Mouse (Mus musculus) midbrain, embryonic 11.5 days (tissue): ENCODE measurements at regions not wholly inside any gene's neighbourhood (a gene's known extent, or its start where the extent isn't known, plus 50 kb on each side); places are given as distances from the start of the nearest gene placed in this dataset.

Source experiments
- ATAC-seq: fragments of 200-750 bp; cut with Nextera tagmentation; 2 replicates; pipeline ENCODE4 v1.8.0; 2017; ENCODE audit warnings: moderate TSS enrichment, moderate library complexity; ENCODE audit not compliant: low FRiP score
- DNase-seq: peaks from one replicate; pipeline ENCODE4 v3.0.0; 2015; ENCODE audit warnings: low spot score; ENCODE audit errors: missing footprints
- H3K27ac ChIP-seq: fragments of 300-500 bp; sonication (generic); 2 replicates; pipeline ENCODE4 v1.5.1; 2014; ENCODE audit warnings: low read depth, low read length
- H3K27me3 ChIP-seq: fragments of 300-500 bp; sonication (generic); 2 replicates; pipeline ENCODE4 v1.6.1; 2014; ENCODE audit warnings: mild to moderate bottlenecking, low read length, moderate library complexity, mixed read lengths; ENCODE audit not compliant: control insufficient read depth, insufficient read depth
- H3K36me3 ChIP-seq: fragments of 300-500 bp; sonication (generic); 2 replicates; pipeline ENCODE4 v1.6.1; 2014; ENCODE audit warnings: mild to moderate bottlenecking, low read length, moderate library complexity, mixed read lengths; ENCODE audit not compliant: control insufficient read depth, insufficient read depth
- H3K4me1 ChIP-seq: fragments of 300-500 bp; sonication (generic); 2 replicates; pipeline ENCODE4 v1.6.1; 2014; ENCODE audit warnings: low read length; ENCODE audit not compliant: control insufficient read depth, insufficient read depth
- H3K4me2 ChIP-seq: fragments of 300-500 bp; sonication (generic); 2 replicates; pipeline ENCODE4 v1.6.1; 2014; ENCODE audit warnings: mild to moderate bottlenecking, moderate library complexity
- H3K4me3 ChIP-seq: fragments of 300-500 bp; sonication (generic); 2 replicates; pipeline ENCODE4 v1.5.1; 2014; ENCODE audit warnings: low read depth, low read length
- H3K9ac ChIP-seq: fragments of 300-500 bp; sonication (generic); 2 replicates; pipeline ENCODE4 v1.6.1; 2014; ENCODE audit warnings: low read length
- H3K9me3 ChIP-seq: fragments of 300-500 bp; sonication (generic); 2 replicates; pipeline ENCODE4 v1.6.1; 2016; ENCODE audit warnings: low read length; ENCODE audit not compliant: control insufficient read depth
- WGBS: fragments of 180-500 bp; shearing (Covaris S2); extraction: QIAGEN DNeasy Blood & Tissue Kit; methylation state at CpG from one replicate; pipeline ENCODE4 v1.1.7; 2014; 5-methylcytosine and 5-hydroxymethylcytosine counted together

DNA sequence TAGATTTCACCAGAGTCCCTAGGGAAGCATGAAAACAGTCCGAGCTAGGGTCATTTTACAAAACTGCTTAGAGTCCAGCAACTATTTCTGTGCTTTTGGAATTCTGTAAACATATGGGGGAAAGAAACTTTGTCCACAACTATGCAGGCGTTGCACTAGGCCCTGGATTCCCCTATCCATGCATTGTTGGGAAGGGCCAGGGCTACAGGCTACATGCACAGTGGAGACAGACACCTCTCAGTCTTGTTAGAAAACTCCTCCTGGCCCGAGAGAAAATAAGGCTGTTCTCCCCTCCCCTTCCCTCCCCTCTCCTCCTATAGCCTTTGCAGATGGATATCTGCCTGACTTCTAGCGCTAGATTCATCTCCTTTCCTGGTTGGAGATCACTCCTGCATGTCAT is 113.9 kb upstream of the Bmp2 start:
- 51% methylated on average over 4 of the region's 4 CpGs for WGBS

DNA sequence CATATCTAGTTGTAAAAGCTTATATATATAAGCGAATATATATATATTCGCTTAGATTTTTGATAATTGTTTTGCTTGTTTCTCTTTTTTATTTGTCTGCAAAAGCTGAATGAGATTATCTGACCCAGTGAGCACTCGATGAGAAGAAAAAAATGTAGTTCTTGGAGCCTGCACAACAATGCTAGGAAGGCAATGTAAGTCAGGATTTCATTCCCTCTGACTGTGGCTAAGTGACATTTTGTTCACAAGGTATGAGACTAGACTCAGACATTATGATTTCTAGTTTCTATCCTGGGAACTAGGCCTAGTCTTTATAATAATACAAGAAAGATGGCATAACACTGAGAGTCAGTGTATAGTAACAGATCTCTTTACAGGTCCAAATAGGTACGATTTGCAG is 108.9 kb upstream of the Bmp2 start:
- no peak overlapping the region for H3K4me2 ChIP-seq
- no peak overlapping the region for H3K4me3 ChIP-seq
- 86% methylated on average over 4 of the region's 4 CpGs for WGBS
- H3K27ac ChIP-seq, result no peak overlapping the region
- no peaks in the 10 kb centered on the region for H3K9me3 ChIP-seq
- no peak overlapping the region for H3K9ac ChIP-seq
- H3K27me3 ChIP-seq, result no peaks in the 10 kb centered on the region
- no peaks in the 10 kb centered on the region for H3K4me1 ChIP-seq
- H3K36me3 ChIP-seq, result no peaks in the 10 kb centered on the region
- ATAC-seq, result no peak
- no peak for DNase-seq

More for the DNA sequence above, 113.9 kb upstream of the Bmp2 start:
- ATAC-seq (no peak), DNase-seq (no peak)
- Histone ChIP-seq H3K27ac (no peak overlapping the region), H3K36me3 (no peaks in the 10 kb centered on the region), H3K4me3 (no peak overlapping the region), H3K4me1 (no peaks in the 10 kb centered on the region), H3K9me3 (no peaks in the 10 kb centered on the region), H3K27me3 (no peaks in the 10 kb centered on the region), H3K9ac (no peak overlapping the region), H3K4me2 (no peak overlapping the region)

DNA sequence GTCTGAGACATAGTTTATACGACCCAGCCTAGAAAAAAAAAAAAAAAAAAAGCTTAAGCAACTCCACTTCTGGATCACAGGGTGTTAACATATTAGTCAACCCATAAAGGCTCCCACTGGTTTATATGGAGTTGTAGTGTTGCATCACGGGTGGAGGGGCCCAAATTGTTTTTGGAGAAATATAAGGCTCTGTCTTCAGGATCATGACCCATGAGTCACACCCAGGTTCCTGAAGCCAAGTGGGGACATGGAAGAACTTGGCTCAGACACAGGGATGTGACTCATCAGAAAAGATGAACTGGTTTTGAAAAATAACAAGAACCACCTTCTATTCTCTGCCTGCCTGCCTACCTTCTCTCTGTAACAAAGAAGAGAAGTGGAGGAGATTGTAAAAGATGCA is 108.5 kb upstream of the Bmp2 start:
- Histone ChIP-seq H3K27me3 (no peaks in the 10 kb centered on the region), H3K4me3 (no peak overlapping the region), H3K9me3 (no peaks in the 10 kb centered on the region), H3K9ac (no peak overlapping the region), H3K27ac (no peak overlapping the region), H3K36me3 (no peaks in the 10 kb centered on the region), H3K4me2 (no peak overlapping the region), H3K4me1 (no peaks in the 10 kb centered on the region)
- no peak for DNase-seq
- WGBS, result 80% methylated on average over 2 of the region's 2 CpGs
- no peak for ATAC-seq

GRCm38 (mm10) chr2:133452947-133453346 is 99.0 kb upstream of the Bmp2 start:
- WGBS, result 89% methylated on average over 6 of the region's 6 CpGs
- H3K9me3 ChIP-seq, result no peaks in the 10 kb centered on the region
- no peaks in the 10 kb centered on the region for H3K4me1 ChIP-seq
- H3K27me3 ChIP-seq, result no peaks in the 10 kb centered on the region
- H3K36me3 ChIP-seq, result no peaks in the 10 kb centered on the region
- H3K9ac ChIP-seq, result no peak overlapping the region
- H3K4me2 ChIP-seq, result no peak overlapping the region
- H3K27ac ChIP-seq, result no peak overlapping the region
- H3K4me3 ChIP-seq, result no peak overlapping the region
- DNase-seq (no peak), ATAC-seq (no peak)

DNA sequence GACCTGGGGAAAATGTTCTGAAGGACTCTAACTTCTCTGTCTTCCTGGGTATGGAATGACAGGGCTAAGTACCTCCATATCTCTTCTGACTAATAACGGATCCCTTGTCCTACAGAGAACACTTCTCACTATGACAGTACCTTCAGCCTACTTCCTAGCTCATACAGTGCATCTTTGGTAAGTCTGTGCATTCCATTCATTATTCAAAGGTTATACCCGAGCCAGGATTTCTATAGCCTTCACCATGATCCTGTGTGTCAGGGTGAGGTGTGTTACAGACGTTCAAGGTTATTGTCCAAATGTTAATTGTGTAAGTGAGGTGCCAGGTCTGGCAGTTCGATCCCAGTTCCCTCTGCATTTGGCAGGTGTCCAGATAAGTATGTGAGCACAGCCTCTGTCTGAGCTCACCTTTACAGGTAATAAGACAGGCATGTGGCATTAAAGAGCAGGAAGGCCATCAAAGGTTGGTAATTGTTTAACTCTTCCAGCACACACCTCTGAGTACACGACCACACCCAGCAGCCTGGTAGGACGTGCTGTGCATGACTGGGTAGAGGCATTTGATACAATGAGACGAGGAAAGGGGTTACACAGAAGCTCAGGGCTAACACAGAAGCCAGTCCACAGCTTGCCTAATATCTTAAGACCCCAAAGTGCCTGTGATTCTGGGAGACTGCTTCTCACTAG is 96.3 kb upstream of the Bmp2 start:
- Histone ChIP-seq H3K9me3 (no peaks in the 10 kb centered on the region), H3K4me2 (no peak overlapping the region), H3K4me1 (no peaks in the 10 kb centered on the region), H3K9ac (no peak overlapping the region), H3K4me3 (no peak overlapping the region), H3K36me3 (no peaks in the 10 kb centered on the region), H3K27ac (no peak overlapping the region), H3K27me3 (no peaks in the 10 kb centered on the region)
- 75% methylated on average over 7 of the region's 7 CpGs for WGBS
- no peak for DNase-seq
- ATAC-seq, result no peak

GRCm38 (mm10) chr2:133456785-133457184 is 95.2 kb upstream of the Bmp2 start:
- no peaks in the 10 kb centered on the region for H3K9me3 ChIP-seq
- H3K4me1 ChIP-seq, result no peaks in the 10 kb centered on the region
- no peak for ATAC-seq

DNA sequence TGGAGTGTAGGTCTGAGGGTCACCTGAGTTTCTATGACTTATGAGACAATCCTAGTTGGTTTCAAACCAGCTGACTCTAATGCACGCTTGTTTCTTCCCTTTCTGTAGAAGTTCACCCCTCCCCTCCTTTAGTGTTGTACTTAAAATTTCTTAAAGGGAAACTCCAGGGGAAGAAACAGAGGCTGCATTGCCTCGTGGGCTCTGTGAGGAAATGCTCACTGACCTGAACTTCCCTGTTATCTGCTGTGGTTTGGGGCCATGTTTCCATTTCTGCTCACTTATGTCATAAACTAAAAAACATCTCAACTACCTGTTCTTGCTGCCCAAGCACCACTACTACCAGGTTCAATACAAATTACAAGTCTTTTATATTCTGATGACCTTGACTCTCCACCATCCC is 93.2 kb upstream of the Bmp2 start:
- Histone ChIP-seq H3K27me3 (no peaks in the 10 kb centered on the region), H3K9me3 (no peaks in the 10 kb centered on the region), H3K4me2 (no peak overlapping the region), H3K27ac (no peak overlapping the region), H3K4me3 (no peak overlapping the region), H3K9ac (no peak overlapping the region), H3K36me3 (no peaks in the 10 kb centered on the region), H3K4me1 (no peaks in the 10 kb centered on the region)
- DNase-seq (no peak), ATAC-seq (no peak)
- 70% methylated on average over 2 of the region's 2 CpGs for WGBS

More at GRCm38 (mm10) chr2:133456785-133457184, 95.2 kb upstream of the Bmp2 start:
- Histone ChIP-seq H3K27ac (no peak overlapping the region), H3K27me3 (no peaks in the 10 kb centered on the region), H3K9ac (no peak overlapping the region), H3K4me3 (no peak overlapping the region), H3K36me3 (no peaks in the 10 kb centered on the region), H3K4me2 (no peak overlapping the region)
- 93% methylated on average over 2 of the region's 2 CpGs for WGBS
- DNase-seq, result no peak

DNA sequence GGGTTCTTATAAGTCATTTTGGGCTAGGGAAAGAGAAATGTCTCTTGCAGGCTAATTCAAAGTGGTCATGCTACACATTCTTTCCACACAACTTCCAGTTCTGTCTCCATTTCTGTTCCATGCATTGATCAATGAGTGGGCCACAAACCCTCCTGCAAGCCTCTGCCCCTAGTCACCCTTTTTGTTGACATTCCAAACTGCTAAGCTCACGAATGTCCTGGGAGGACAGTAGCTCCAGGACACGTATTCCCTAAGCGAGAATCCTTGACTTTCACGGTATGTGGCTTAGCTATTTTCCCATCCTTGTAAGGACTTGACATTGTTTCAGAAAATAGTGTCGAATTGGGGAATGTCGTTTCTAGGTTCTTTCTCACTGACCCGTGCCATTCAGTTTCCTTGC is 91.1 kb upstream of the Bmp2 start:
- Histone ChIP-seq H3K9me3 (no peaks in the 10 kb centered on the region), H3K27me3 (no peaks in the 10 kb centered on the region), H3K9ac (no peak overlapping the region), H3K4me2 (no peak overlapping the region), H3K4me3 (no peak overlapping the region), H3K36me3 (no peaks in the 10 kb centered on the region), H3K4me1 (no peaks in the 10 kb centered on the region), H3K27ac (no peak overlapping the region)
- 72% methylated on average over 7 of the region's 7 CpGs for WGBS
- ATAC-seq, result no peak
- no peak for DNase-seq

GRCm38 (mm10) chr2:133462378-133462777 is 89.6 kb upstream of the Bmp2 start:
- no peaks in the 10 kb centered on the region for H3K27me3 ChIP-seq
- ATAC-seq, result no peak
- H3K4me2 ChIP-seq, result no peak overlapping the region
- no peak overlapping the region for H3K9ac ChIP-seq
- no peaks in the 10 kb centered on the region for H3K36me3 ChIP-seq
- no peak for DNase-seq
- H3K27ac ChIP-seq, result no peak overlapping the region
- H3K4me1 ChIP-seq, result no peaks in the 10 kb centered on the region
- H3K4me3 ChIP-seq, result no peak overlapping the region
- no peaks in the 10 kb centered on the region for H3K9me3 ChIP-seq
- 87% methylated on average over 2 of the region's 2 CpGs for WGBS
